Mouse (Mus musculus): Measurements from ENCODE around the gene Fam107a.

DNA sequence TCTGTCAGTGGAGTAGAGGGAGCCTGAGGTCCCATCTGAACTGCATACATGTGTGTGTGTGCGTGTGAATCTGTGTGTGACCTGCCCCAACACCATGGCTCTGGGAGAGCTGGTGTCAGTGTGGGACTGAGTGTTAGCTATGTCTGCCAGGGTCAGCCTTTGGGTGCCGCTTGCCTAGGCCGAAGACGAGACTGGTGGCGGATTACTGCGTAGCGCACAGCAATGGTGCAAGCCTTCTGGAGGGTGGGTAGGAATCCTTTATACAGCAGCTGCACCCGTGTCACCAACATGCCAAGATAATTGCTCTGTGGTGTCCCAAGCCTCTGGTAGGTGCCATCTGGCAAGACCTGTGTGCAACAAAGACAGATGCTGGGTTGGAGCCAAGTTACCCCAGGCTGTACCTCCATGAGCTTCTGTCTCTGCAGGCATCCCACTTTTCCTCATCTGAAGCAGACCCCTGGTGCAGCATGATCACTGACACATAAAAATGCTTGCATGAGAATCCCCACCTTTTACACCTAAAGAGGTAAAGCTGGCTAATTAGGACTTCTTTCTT lies 66.4 kb downstream of the Fam107a start:
- TF ChIP-seq POLR2A (IDR thresholded peaks at IDR 0.05; ENCODE audit: insufficient read length, low read depth) (no peak), MAX (IDR thresholded peaks at IDR 0.05; ENCODE audit: low read depth) (no peak), POLR2AphosphoS2 (IDR thresholded peaks at IDR 0.05; ENCODE audit: insufficient read length, low read depth) (no peak), CEBPB (IDR thresholded peaks at IDR 0.05; ENCODE audit: insufficient read depth, poor library complexity, severe bottlenecking) (no peak), USF1 (IDR thresholded peaks at IDR 0.05; ENCODE audit: low read depth) (no peak), REST (IDR thresholded peaks at IDR 0.05; ENCODE audit: insufficient read depth, insufficient read length) (no peak), TCF3 (IDR thresholded peaks at IDR 0.05; ENCODE audit: insufficient read length, low read depth) (no peak), TCF12 (IDR thresholded peaks at IDR 0.05; ENCODE audit: insufficient read depth, poor library complexity, severe bottlenecking) (no peak), MYOG (IDR thresholded peaks at IDR 0.05; ENCODE audit: control insufficient read depth in 1 of 3, insufficient read depth in 1 of 3, insufficient read length in 2 of 3, low read depth in 2 of 3) (no peak), E2F4 (IDR thresholded peaks at IDR 0.05; ENCODE audit: insufficient read depth) (no peak), MYOD1 (IDR thresholded peaks at IDR 0.05; ENCODE audit: control insufficient read depth in 1 of 3, insufficient read length in 2 of 3, low read depth in 2 of 3) (no peak), SRF (IDR thresholded peaks at IDR 0.05; ENCODE audit: control insufficient read depth, insufficient read length, low read depth) (no peak)

All from myocyte (in vitro differentiated cells).